Mouse (Mus musculus): Measurements from ENCODE around the gene Abhd14b. TPM values are rescaled to one million over a fixed set of nuclear protein-coding genes. Genes with fewer than 3 reads are reported as not detected.

The Abhd14b gene
- polyA plus RNA-seq (2012; rRNA removed) = 116 and 124 TPM in 2 replicates

GRCm38 (mm10) chr9:106447348-106447747 is at the start of gene Abhd14b, which contains the start of gene Abhd14a:
Gene Abhd14b (plus strand): TSS chr9:106447459.
Gene Abhd14a (minus strand): TSS chr9:106447678.

GRCm38 (mm10) chr9:106429221-106430014 is 17.8 kb upstream of the Abhd14b start, which contains the start of gene Rpl29:
Gene Rpl29 (plus strand): TSS chr9:106429454.

GRCm38 (mm10) chr9:106453271-106454070 is 6.2 kb downstream of the Abhd14b start, which contains the start of gene Pcbp4:
Gene Pcbp4 (plus strand): TSS chr9:106453291.

GRCm38 (mm10) chr9:106465571-106466200 is 18.4 kb downstream of the Abhd14b start, which contains the start of gene Gpr62:
Gene Gpr62 (minus strand): TSS chr9:106465938.

GRCm38 (mm10) chr9:106475663-106476001 is 28.4 kb downstream of the Abhd14b start, which contains the start of gene Rrp9:
Gene Rrp9 (plus strand): TSS chr9:106475963.

GRCm38 (mm10) chr9:106476924-106477484 is 29.7 kb downstream of the Abhd14b start, which contains the start of gene Parp3:
Gene Parp3 (minus strand): TSS chr9:106476949.

GRCm38 (mm10) chr9:106499667-106500066 is 52.4 kb downstream of the Abhd14b start, which contains the start of gene Iqcf1:
Gene Iqcf1 (plus strand): TSS chr9:106499967.

Other genes with a start within 250 kb of the Abhd14b start
- 28.9 and 29.0 TPM in 2 replicates for gene Ppm1m, start 247.7 kb upstream of the Abhd14b start, polyA plus RNA-seq (2012; rRNA removed)
- gene Twf2, start 244.4 kb upstream of the Abhd14b start, polyA plus RNA-seq (2012; rRNA removed) = 42.7 and 46.3 TPM in 2 replicates
- gene Tlr9, start 224.9 kb upstream of the Abhd14b start, polyA plus RNA-seq (2012; rRNA removed) = 2.9 and 3.8 TPM in 2 replicates
- gene Alas1, start 198.8 kb upstream of the Abhd14b start, polyA plus RNA-seq (2012; rRNA removed) = 180 and 182 TPM in 2 replicates
- gene Poc1a, start 166.4 kb upstream of the Abhd14b start, polyA plus RNA-seq (2012; rRNA removed) = 18.2 and 19.5 TPM in 2 replicates
- 37.7 and 48.3 TPM in 2 replicates for gene Dusp7, start 78.8 kb upstream of the Abhd14b start, polyA plus RNA-seq (2012; rRNA removed)
- gene Rpl29, start 18.0 kb upstream of the Abhd14b start, polyA plus RNA-seq (2012; rRNA removed) = 438 and 578 TPM in 2 replicates
- gene Acy1, start 9.1 kb upstream of the Abhd14b start, polyA plus RNA-seq (2012; rRNA removed) = 31.0 and 32.7 TPM in 2 replicates
- gene Abhd14a, start 219 bp downstream of the Abhd14b start, polyA plus RNA-seq (2012; rRNA removed) = 29.0 and 34.0 TPM in 2 replicates
- 48.5 and 48.7 TPM in 2 replicates for gene Pcbp4, start 5.8 kb downstream of the Abhd14b start, polyA plus RNA-seq (2012; rRNA removed)
- 0.25 and 0.47 TPM in 2 replicates for gene Gpr62, start 18.5 kb downstream of the Abhd14b start, polyA plus RNA-seq (2012; rRNA removed)
- 25.4 and 27.9 TPM in 2 replicates for gene Rrp9, start 28.5 kb downstream of the Abhd14b start, polyA plus RNA-seq (2012; rRNA removed)
- gene Parp3, start 29.5 kb downstream of the Abhd14b start, polyA plus RNA-seq (2012; rRNA removed) = 38.7 and 42.4 TPM in 2 replicates
- not detected in 2 replicates for gene Iqcf1, start 52.5 kb downstream of the Abhd14b start, polyA plus RNA-seq (2012; rRNA removed)
- gene Iqcf5, start 67.1 kb downstream of the Abhd14b start, polyA plus RNA-seq (2012; rRNA removed) = not detected in 2 replicates
- not detected in 2 replicates for gene Iqcf3, start 114.2 kb downstream of the Abhd14b start, polyA plus RNA-seq (2012; rRNA removed)
- not detected in 2 replicates for gene Iqcf4, start 123.5 kb downstream of the Abhd14b start, polyA plus RNA-seq (2012; rRNA removed)
- not detected in 2 replicates for gene Iqcf6, start 179.1 kb downstream of the Abhd14b start, polyA plus RNA-seq (2012; rRNA removed)
- 0.06 TPM in 2 replicates for gene Grm2, start 208.6 kb downstream of the Abhd14b start, polyA plus RNA-seq (2012; rRNA removed)
- 131 and 150 TPM in 2 replicates for gene Tex264, start 238.5 kb downstream of the Abhd14b start, polyA plus RNA-seq (2012; rRNA removed)